Mouse (Mus musculus): ENCODE measurements around the gene Sit1. TPM values are rescaled to one million over a fixed set of nuclear protein-coding genes. Genes with fewer than 3 reads are reported as not detected.

Gene Sit1
- 0.59 and 1.3 TPM in 2 replicates for total RNA-seq (2021)
- long read RNA-seq, experiment 1, partial matches to known transcripts: 0 of 2 reads
- long read RNA-seq, experiment 1, other reads (novel, unspliced or antisense): 0 of 2 reads
- long read RNA-seq, experiment 2, partial matches to known transcripts: 1 of 1 reads
- long read RNA-seq, experiment 2, other reads (novel, unspliced or antisense): 0 of 1 reads

GRCm38 (mm10) chr4:43483535-43484091 is at the start of gene Sit1:
Sit1 (minus strand) TSS chr4:43483734.
- no peak for DNase-seq

- peak; percentile 86 for DNase-seq
Observed at GRCm38 (mm10) chr4:43533270-43533669, 49.7 kb upstream of the Sit1 start.

GRCm38 (mm10) chr4:43530581-43530980 is 47.0 kb upstream of the Sit1 start:
- peak; percentile 87 for DNase-seq

- peak; percentile 47 for DNase-seq
Observed at GRCm38 (mm10) chr4:43530081-43530501, 46.6 kb upstream of the Sit1 start.

DNA sequence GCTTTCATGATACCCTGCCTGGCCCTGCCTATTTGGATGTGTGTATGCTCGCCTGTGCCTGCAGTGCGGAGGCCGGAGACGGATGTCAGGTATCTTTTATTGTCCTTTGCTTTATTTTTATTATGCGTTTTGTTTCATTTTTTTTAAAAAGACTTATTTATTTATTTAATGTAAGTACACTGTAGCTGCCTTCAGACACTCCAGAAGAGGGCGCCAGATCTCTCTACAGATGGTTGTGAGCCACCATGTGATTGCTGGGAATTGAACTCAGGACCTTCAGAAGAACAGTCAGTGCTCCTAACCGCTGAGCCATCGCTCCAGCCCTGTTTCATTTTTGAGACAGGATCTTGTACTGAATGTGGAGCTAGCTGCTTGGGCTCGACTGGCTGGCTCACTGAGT is 45.0 kb upstream of the Sit1 start:
- no peak for DNase-seq

DNA sequence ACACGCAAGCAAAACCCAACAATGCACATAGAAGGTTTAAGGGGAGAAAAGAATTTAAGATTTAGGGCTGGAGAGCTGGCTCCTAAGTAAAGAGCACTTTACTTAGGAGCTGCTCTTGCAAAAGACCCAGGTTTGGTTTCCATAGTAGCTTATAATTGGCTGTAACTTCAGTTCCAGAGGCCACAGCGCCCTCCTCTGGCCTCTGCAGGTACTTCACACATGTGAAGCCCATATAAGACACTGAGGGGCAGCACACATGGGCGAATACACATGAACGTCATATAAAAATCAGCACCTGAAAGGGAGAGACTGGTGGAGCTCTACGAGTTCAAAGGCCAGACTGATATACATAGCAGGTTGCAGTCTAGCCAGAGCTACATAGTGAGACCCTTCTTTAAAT is 44.3 kb upstream of the Sit1 start:
- peak; percentile 53 for DNase-seq

- peak; percentile 92 for DNase-seq
Observed at GRCm38 (mm10) chr4:43519956-43520355, 36.4 kb upstream of the Sit1 start.

DNA sequence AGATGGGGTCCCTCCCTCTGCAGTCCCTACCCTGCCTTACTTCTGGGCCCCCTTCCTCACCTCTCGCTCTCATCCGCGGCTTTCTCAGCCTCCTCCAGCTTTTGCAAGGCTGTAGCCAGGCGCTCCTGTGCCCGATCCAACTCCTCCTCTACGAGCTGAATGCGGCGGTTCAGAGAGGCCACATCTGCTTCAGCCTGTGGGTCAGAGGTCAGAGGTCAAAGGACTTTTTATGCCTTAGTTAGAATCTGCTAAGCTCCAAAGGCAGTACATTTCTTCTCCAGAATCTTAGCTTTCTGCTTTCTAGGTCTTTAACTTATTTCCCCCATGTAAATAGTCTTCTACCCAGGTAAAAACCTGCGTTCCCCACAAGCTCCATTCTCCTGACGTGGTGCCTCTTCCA is 36.0 kb upstream of the Sit1 start:
- no peak for DNase-seq

GRCm38 (mm10) chr4:43515764-43516708 is 32.5 kb upstream of the Sit1 start:
- no peak for DNase-seq

GRCm38 (mm10) chr4:43513791-43514190 is 30.3 kb upstream of the Sit1 start:
- DNase-seq: no peak

- no peak for DNase-seq
Observed at GRCm38 (mm10) chr4:43513300-43513699, 29.8 kb upstream of the Sit1 start.

GRCm38 (mm10) chr4:43512653-43513052 is 29.1 kb upstream of the Sit1 start:
- DNase-seq: no peak

GRCm38 (mm10) chr4:43511675-43512454 is 28.3 kb upstream of the Sit1 start:
- no peak for DNase-seq

- DNase-seq: no peak
Observed at GRCm38 (mm10) chr4:43509109-43509508, 25.6 kb upstream of the Sit1 start.

DNA sequence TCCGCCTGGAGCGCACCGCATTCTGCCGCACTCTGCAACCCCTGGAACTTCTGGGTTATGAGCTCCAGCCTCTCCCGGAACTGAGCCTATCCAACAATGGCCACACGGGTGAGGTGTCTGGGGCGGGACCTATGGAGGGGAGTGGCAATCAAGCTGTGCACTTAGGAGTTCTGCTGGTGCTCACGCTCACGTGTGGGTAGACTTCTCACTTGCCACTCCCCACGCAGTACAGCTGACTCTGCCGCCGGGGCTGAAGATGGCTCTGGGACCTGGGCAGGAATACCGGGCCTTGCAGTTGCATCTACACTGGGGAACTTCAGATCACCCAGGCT is 25.1 kb upstream of the Sit1 start:
- DNase-seq: peak; percentile 81

GRCm38 (mm10) chr4:43507938-43508665 is 24.6 kb upstream of the Sit1 start:
- no peak for DNase-seq

GRCm38 (mm10) chr4:43506536-43507185 is 23.1 kb upstream of the Sit1 start, which contains the start of gene Car9:
Car9 (plus strand) TSS chr4:43506966.
- peak; percentile 59 for DNase-seq

GRCm38 (mm10) chr4:43506074-43506473 is 22.5 kb upstream of the Sit1 start:
- DNase-seq: no peak

DNA sequence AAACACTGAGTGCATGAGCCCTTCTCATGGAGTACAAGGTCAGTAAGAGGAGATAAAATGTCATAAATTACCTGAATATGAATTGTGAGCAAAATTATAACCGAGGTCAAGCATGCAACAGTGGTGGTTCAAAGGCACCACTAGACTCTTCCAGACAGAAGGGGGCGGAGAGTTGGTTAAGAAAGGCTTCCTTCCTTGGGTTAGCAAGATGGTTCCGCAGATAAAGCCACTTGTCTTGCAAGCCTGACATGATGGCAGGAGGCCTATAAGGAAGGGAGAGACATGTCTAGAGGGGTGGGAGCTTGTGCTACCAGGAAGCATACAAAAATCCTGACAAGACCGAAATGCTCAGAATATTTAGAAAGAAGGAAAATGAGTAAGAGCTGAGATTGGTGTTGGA is 20.7 kb upstream of the Sit1 start:
- no peak for DNase-seq

DNA sequence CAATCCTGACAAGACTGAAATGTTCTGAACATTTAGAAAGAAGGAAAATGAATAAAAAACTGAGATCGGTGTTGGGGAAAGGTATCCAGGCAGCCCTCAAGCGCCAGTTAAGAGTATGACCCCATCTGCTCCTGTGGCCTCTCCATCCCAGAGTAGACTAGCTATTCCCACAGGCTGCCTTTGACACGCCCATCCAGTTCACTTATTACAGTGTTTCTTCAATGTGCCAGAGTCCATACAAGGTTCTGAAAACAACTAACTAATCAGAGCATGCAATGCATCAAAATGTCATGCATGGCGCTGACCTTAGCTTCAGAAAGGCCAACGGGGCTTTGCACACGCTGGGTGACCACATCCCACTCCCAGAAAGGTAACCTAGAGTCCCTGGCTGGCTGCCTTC is 20.0 kb upstream of the Sit1 start:
- DNase-seq: no peak

DNA sequence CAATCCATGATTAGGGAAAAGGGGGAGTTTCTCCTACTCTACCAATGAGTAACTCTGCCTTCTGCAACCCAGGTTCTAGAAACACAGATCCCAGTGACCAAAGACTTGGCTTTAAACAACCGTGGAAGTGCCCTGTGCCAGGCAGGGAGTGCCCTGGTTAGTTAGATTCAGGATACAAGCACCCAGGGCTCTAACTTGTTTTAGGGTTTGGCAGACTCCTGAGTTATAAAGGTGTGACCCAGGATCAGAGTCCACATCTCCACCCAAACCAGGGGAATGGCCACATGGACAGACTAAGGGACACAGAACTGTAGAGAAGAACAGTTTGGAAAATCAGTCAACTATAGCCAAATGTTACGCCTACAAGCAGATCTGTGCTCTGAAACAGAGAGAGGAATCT is 19.5 kb upstream of the Sit1 start:
- DNase-seq: no peak
